Mouse (Mus musculus) intestine, embryonic 14.5 days (tissue): ENCODE data around the gene Ttc6. TPM values are rescaled to one million over a fixed set of nuclear protein-coding genes. Genes with fewer than 3 reads are reported as not detected.

Source experiments
- ATAC-seq: fragments of 200-750 bp; cut with Nextera tagmentation; replicated peaks from 2 replicates; pipeline ENCODE4 v1.8.0; 2017; ENCODE audit warnings: low read depth, moderate number of reproducible peaks, moderate TSS enrichment, moderate library complexity; ENCODE audit not compliant: low FRiP score, low TSS enrichment
- DNase-seq: peaks from one replicate; pipeline ENCODE4 v3.0.0-alpha.2; 2018; ENCODE audit warnings: low spot score
- H3K27ac ChIP-seq: fragments of 300-500 bp; sonication (generic); 2 replicates; pipeline ENCODE4 v1.5.1; 2014; ENCODE audit warnings: low read depth, mild to moderate bottlenecking, control low read depth
- H3K27me3 ChIP-seq: fragments of 300-500 bp; sonication (generic); replicated peaks from 2 replicates; pipeline ENCODE4 v1.6.1; 2014; ENCODE audit warnings: low read length, control low read depth; ENCODE audit not compliant: control insufficient read depth, insufficient read depth
- H3K36me3 ChIP-seq: fragments of 300-500 bp; sonication (generic); 2 replicates; pipeline ENCODE4 v1.6.1; 2014; ENCODE audit warnings: low read length, control low read depth; ENCODE audit not compliant: control insufficient read depth, insufficient read depth
- H3K4me1 ChIP-seq: fragments of 300-500 bp; sonication (generic); replicated peaks from 2 replicates; pipeline ENCODE4 v1.6.1; 2014; ENCODE audit warnings: low read length, control low read depth, mixed read lengths; ENCODE audit not compliant: control insufficient read depth, insufficient read depth
- H3K4me2 ChIP-seq: fragments of 300-500 bp; sonication (generic); 2 replicates; pipeline ENCODE4 v1.6.1; 2014; ENCODE audit warnings: low read length
- H3K4me3 ChIP-seq: fragments of 300-500 bp; sonication (generic); 2 replicates; pipeline ENCODE4 v1.5.1; 2014; ENCODE audit warnings: low read depth, low read length, control low read depth, mixed read lengths
- H3K9ac ChIP-seq: fragments of 300-500 bp; sonication (generic); 2 replicates; pipeline ENCODE4 v1.6.1; 2014; ENCODE audit warnings: mild to moderate bottlenecking, low read length
- H3K9me3 ChIP-seq: fragments of 300-500 bp; sonication (generic); 2 replicates; pipeline ENCODE4 v1.6.1; 2016; ENCODE audit warnings: low read length, control low read depth; ENCODE audit not compliant: control insufficient read depth
- WGBS: fragments of 180-500 bp; shearing (Covaris S2); extraction: QIAGEN DNeasy Blood & Tissue Kit; methylation state at CpG from one replicate; pipeline ENCODE4 v1.1.7; 2014; 5-methylcytosine and 5-hydroxymethylcytosine counted together
- polyA plus RNA-seq: library from polyadenylated mRNA; unstranded; fragments of >200 nt; fragmentation: Nextera tagmentation; extraction: Ambion mirVana; gene quantifications from 2 replicates; pipeline ENCODE4 v1.2.1, GENCODE M21; 2014

Ttc6 gene
- polyA plus RNA-seq, 1 experiment from 2014 or later = 1.7 TPM

- H3K9ac ChIP-seq = no peak overlapping the region
- peak overlapping the region; percentile 18; the same call in 1 of the 2 replicates for H3K4me2 ChIP-seq
- no peaks in the 10 kb centered on the region for H3K27me3 ChIP-seq
- H3K4me3 ChIP-seq = no peak overlapping the region
- ATAC-seq (peak; percentile 81), DNase-seq (peak; percentile 66)
- H3K27ac ChIP-seq = no peak overlapping the region
- no peaks in the 10 kb centered on the region for H3K9me3 ChIP-seq
- WGBS = 24% methylated on average over 9 of the region's 9 CpGs
- peaks cover 4% of the 10 kb centered on the region; the same call in 1 of the 2 replicates for H3K4me1 ChIP-seq
- H3K36me3 ChIP-seq = no peaks in the 10 kb centered on the region
These were observed 121.1 kb downstream of the Ttc6 start for GRCm38 (mm10) chr12:57684967-57685423.

GRCm38 (mm10) chr12:57709966-57710365, 146.1 kb downstream of the Ttc6 start:
- no peaks in the 10 kb centered on the region for H3K9me3 ChIP-seq
- no peak for DNase-seq
- no peak overlapping the region for H3K4me2 ChIP-seq
- no peaks in the 10 kb centered on the region for H3K27me3 ChIP-seq
- no peak for ATAC-seq
- H3K9ac ChIP-seq = no peak overlapping the region
- no peak overlapping the region for H3K4me3 ChIP-seq
- H3K36me3 ChIP-seq = no peaks in the 10 kb centered on the region
- 95% methylated on average over 1 of the region's 1 CpGs for WGBS
- no peaks in the 10 kb centered on the region for H3K4me1 ChIP-seq
- no peak overlapping the region for H3K27ac ChIP-seq

- no peaks in the 10 kb centered on the region for H3K36me3 ChIP-seq
- H3K27ac ChIP-seq = no peak overlapping the region
- DNase-seq = no peak
- no peaks in the 10 kb centered on the region for H3K9me3 ChIP-seq
- no peak overlapping the region for H3K4me2 ChIP-seq
- H3K9ac ChIP-seq = no peak overlapping the region
- no peaks in the 10 kb centered on the region for H3K27me3 ChIP-seq
- ATAC-seq = no peak
- no peaks in the 10 kb centered on the region for H3K4me1 ChIP-seq
- H3K4me3 ChIP-seq = no peak overlapping the region
- 82% methylated on average over 7 of the region's 7 CpGs for WGBS
These were observed 200.8 kb downstream of the Ttc6 start for GRCm38 (mm10) chr12:57764720-57765119.

GRCm38 (mm10) chr12:57776290-57776997, 212.5 kb downstream of the Ttc6 start:
- DNase-seq = peak; percentile 57
- H3K36me3 ChIP-seq = no peaks in the 10 kb centered on the region
- H3K4me1 ChIP-seq = no peaks in the 10 kb centered on the region
- no peak overlapping the region for H3K9ac ChIP-seq
- ATAC-seq = no peak
- whole genome bisulfite sequencing = 6% methylated on average over 12 of the region's 12 CpGs
- peak overlapping the region; percentile 15; the same call in 1 of the 2 replicates for H3K4me2 ChIP-seq
- H3K27ac ChIP-seq = no peak overlapping the region
- H3K4me3 ChIP-seq = no peak overlapping the region
- no peaks in the 10 kb centered on the region for H3K27me3 ChIP-seq
- H3K9me3 ChIP-seq = no peaks in the 10 kb centered on the region

GRCm38 (mm10) chr12:57781926-57782325, 218.0 kb downstream of the Ttc6 start:
- Histone ChIP-seq H3K4me2 (no peak overlapping the region), H3K27me3 (no peaks in the 10 kb centered on the region), H3K9ac (no peak overlapping the region), H3K9me3 (no peaks in the 10 kb centered on the region), H3K4me1 (no peaks in the 10 kb centered on the region), H3K27ac (no peak overlapping the region), H3K4me3 (no peak overlapping the region), H3K36me3 (no peaks in the 10 kb centered on the region)
- no peak for DNase-seq
- ATAC-seq = no peak
- WGBS = 69% methylated on average over 5 of the region's 5 CpGs

- Histone ChIP-seq H3K9ac (no peak overlapping the region), H3K4me1 (no peaks in the 10 kb centered on the region), H3K27ac (no peak overlapping the region), H3K27me3 (no peaks in the 10 kb centered on the region), H3K9me3 (no peaks in the 10 kb centered on the region), H3K4me2 (no peak overlapping the region), H3K4me3 (no peak overlapping the region), H3K36me3 (no peaks in the 10 kb centered on the region)
- ATAC-seq (no peak), DNase-seq (peak; percentile 65)
- 26% methylated on average over 5 of the region's 5 CpGs for WGBS
These were observed 223.6 kb downstream of the Ttc6 start for GRCm38 (mm10) chr12:57787471-57787870.

Other genes with a start within 250 kb of the Ttc6 start
- 8.3 and 8.4 TPM in 2 replicates for gene Foxa1, start 17.2 kb upstream of the Ttc6 start, polyA plus RNA-seq